Mouse (Mus musculus): ENCODE results near the gene Mrpl49. TPM values are rescaled to one million over a fixed set of nuclear protein-coding genes. Genes with fewer than 3 reads are reported as not detected.

Gene Mrpl49
- total RNA-seq, 2 experiments from 2014 or later, result 41.2 to 41.4 TPM

GRCm38 (mm10) chr19:6067724-6068415 lies 10.3 kb upstream of the Mrpl49 start, which contains the start of gene Tm7sf2:
Gene Tm7sf2 (minus strand): TSS chr19:6068373.
- peak; percentile 92 for DNase-seq
- intact Hi-C loops (cut with DNase I), result no loop called here

GRCm38 (mm10) chr19:6067011-6067723 lies 9.6 kb upstream of the Mrpl49 start:
- intact Hi-C loops (cut with DNase I), result no loop called here
- peak; percentile 88 for DNase-seq

- DNase-seq, result no peak
- intact Hi-C loops (cut with DNase I), result no loop called here
These were observed 9.0 kb upstream of the Mrpl49 start for GRCm38 (mm10) chr19:6066571-6066970.

- intact Hi-C loops (cut with DNase I), result no loop called here
- no peak for DNase-seq
These were observed 5.5 kb upstream of the Mrpl49 start for GRCm38 (mm10) chr19:6063081-6063480.

GRCm38 (mm10) chr19:6062418-6062817 lies 4.8 kb upstream of the Mrpl49 start:
- DNase-seq, result no peak
- intact Hi-C loops (cut with DNase I), result no loop called here

GRCm38 (mm10) chr19:6061641-6062302 lies 4.2 kb upstream of the Mrpl49 start:
- peak; percentile 64 for DNase-seq
- intact Hi-C loops (cut with DNase I), result no loop called here

- DNase-seq, result peak; percentile 90
- intact Hi-C loops (cut with DNase I), result no loop called here
These were observed 3.5 kb upstream of the Mrpl49 start, which contains the start of gene Znhit2 for GRCm38 (mm10) chr19:6061021-6061533. Gene Znhit2 (plus strand): TSS chr19:6061192.

GRCm38 (mm10) chr19:6058966-6059365 lies 1.4 kb upstream of the Mrpl49 start:
- no peak for DNase-seq
- intact Hi-C loops (cut with DNase I), result no loop called here

- no peak for DNase-seq
- intact Hi-C loops (cut with DNase I), result no loop called here
These were observed 928 bp upstream of the Mrpl49 start for GRCm38 (mm10) chr19:6058513-6058912.

- intact Hi-C loops (cut with DNase I), result no loop called here
- no peak for DNase-seq
These were observed 889 bp downstream of the Mrpl49 start for GRCm38 (mm10) chr19:6056696-6057095.

- intact Hi-C loops (cut with DNase I), result no loop called here
- DNase-seq, result no peak
These were observed 3.3 kb downstream of the Mrpl49 start for GRCm38 (mm10) chr19:6054296-6054695.

GRCm38 (mm10) chr19:6052516-6052915 lies 5.1 kb downstream of the Mrpl49 start:
- intact Hi-C loops (cut with DNase I), result no loop called here
- no peak for DNase-seq

- DNase-seq, result no peak
- intact Hi-C loops (cut with DNase I), result loop anchor here (10.0 kb wide), 1 partner anchor 84 kb away; the partner anchor contains the start of gene Pola2
These were observed 8.7 kb downstream of the Mrpl49 start for GRCm38 (mm10) chr19:6048681-6049410.

GRCm38 (mm10) chr19:6047899-6048166 lies 9.8 kb downstream of the Mrpl49 start:
- no peak for DNase-seq
- intact Hi-C loops (cut with DNase I), result loop anchor here (10.0 kb wide), 1 partner anchor 83 kb away; the partner anchor contains the start of gene Pola2

GRCm38 (mm10) chr19:6047154-6047898 lies 10.3 kb downstream of the Mrpl49 start:
- intact Hi-C loops (cut with DNase I), result loop anchor here (10.0 kb wide), 1 partner anchor 83 kb away; the partner anchor contains the start of gene Pola2

GRCm38 (mm10) chr19:6046294-6047153 lies 11.1 kb downstream of the Mrpl49 start, which contains the start of gene Syvn1:
Gene Syvn1 (plus strand): TSS chr19:6046576.
- DNase-seq, result peak; percentile 91
- intact Hi-C loops (cut with DNase I), result loop anchor here (10.0 kb wide), 1 partner anchor 82 kb away; the partner anchor contains the start of gene Pola2

More at GRCm38 (mm10) chr19:6047154-6047898, 10.3 kb downstream of the Mrpl49 start:
- peak; percentile 35 for DNase-seq

GRCm38 (mm10) chr19:6045366-6046293 lies 12.0 kb downstream of the Mrpl49 start:
- no peak for DNase-seq
- intact Hi-C loops (cut with DNase I), result loop anchor here (10.0 kb wide), 1 partner anchor 81 kb away; the partner anchor contains the start of gene Pola2
